Mouse (Mus musculus): ENCODE measurements at regions not wholly inside any gene's neighbourhood (a gene's known extent, or its start where the extent isn't known, plus 50 kb on each side); places are given as distances from the start of the nearest gene placed in this dataset.

DNA sequence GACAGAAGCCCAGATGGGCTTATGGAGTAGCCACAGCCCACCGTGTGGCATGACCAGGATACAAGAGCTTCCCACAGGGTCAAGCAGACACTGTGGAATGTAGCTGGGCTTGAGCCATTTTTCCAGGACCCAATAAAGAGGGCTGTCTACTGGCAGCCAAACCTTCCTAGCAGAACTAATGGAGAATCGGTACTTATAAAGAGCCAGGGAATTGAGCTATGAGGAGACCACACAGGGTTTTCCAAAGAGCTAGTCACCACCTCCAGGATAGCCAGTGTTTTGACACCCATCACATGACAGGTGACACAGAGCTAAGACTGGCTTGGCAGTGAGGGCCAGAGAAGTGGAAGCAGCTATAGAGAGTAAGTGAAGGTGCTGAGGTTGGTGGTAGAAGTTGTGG, 149.9 kb downstream of the Map2k4 start:
- DNase-seq (ENCODE audit: low spot score in 2 of 2) = no peak

GRCm38 (mm10) chr11:65637206-65637605, 150.9 kb downstream of the Map2k4 start:
- DNase-seq (ENCODE audit: low spot score in 2 of 2) = no peak

GRCm38 (mm10) chr11:65635307-65635706, 152.8 kb downstream of the Map2k4 start:
- no peak for DNase-seq (ENCODE audit: low spot score in 2 of 2)

GRCm38 (mm10) chr11:65631164-65631563, 156.9 kb downstream of the Map2k4 start:
- no peak for DNase-seq (ENCODE audit: low spot score in 2 of 2)

DNA sequence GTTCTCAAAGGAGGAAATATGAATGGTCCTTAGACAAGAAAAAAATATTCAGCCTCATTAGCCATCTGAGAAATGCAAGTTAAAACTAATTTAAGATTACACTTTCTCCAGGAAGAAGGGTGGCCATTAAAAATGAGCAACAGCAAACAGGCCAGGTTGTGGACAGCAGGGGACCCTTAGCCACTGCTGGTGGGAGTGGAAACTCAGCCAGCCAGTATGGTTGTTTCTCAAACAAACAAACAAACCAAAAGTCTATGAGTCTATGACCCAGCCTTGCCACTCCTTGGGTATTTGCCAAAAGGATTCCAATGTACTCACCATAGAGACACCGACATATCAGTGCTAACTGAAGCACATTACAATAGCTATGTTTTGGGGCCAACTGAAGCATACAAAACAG, 157.7 kb downstream of the Map2k4 start:
- no peak for DNase-seq (ENCODE audit: low spot score in 2 of 2)

DNA sequence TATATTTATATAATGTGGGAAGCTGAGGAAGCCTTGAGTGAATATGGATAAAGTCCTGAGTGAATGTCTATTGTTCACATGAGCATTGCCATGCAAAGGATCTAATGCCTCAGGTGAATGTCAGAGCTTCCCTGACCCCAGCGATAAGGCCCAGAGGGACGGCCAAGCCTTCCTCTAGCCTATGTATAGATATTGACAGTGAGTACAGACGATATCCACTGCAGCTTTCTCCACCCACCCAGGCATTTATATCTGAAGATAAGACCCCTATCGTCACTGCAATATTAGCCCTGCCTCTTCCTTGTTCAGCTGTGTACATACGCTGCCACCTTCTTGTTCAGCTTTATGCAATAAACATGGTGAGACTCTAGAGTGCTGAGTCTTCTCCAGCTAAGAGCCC, 158.8 kb downstream of the Map2k4 start:
- DNase-seq (ENCODE audit: low spot score in 2 of 2) = no peak

DNA sequence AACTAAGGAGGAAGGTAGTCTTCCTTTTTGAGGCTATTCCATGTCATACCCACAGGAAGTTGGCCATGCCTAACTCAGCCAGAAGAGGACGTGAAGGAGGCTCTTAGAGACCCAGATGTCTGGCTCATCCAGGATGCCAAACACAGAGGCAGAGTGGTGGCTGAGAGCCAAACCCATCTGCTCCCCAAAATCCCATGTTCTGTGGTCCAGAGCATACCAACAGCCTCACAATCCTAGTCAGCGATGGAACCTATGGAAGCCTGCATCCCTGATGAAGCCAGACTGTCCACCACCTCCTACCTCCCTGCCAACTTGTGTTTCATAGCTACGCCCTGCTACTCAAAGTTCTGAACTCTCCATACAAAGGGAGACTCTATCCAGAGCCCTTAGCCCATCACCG, 169.1 kb downstream of the Map2k4 start:
- no peak for DNase-seq (ENCODE audit: low spot score in 2 of 2)

GRCm38 (mm10) chr11:65610536-65610935, 177.6 kb downstream of the Map2k4 start:
- DNase-seq (ENCODE audit: low spot score in 2 of 2) = peak in 1 of 2 experiments; percentile 12

- DNase-seq (ENCODE audit: low spot score in 2 of 2) = no peak
Measured at GRCm38 (mm10) chr11:65609056-65609455, 179.0 kb downstream of the Map2k4 start.

DNA sequence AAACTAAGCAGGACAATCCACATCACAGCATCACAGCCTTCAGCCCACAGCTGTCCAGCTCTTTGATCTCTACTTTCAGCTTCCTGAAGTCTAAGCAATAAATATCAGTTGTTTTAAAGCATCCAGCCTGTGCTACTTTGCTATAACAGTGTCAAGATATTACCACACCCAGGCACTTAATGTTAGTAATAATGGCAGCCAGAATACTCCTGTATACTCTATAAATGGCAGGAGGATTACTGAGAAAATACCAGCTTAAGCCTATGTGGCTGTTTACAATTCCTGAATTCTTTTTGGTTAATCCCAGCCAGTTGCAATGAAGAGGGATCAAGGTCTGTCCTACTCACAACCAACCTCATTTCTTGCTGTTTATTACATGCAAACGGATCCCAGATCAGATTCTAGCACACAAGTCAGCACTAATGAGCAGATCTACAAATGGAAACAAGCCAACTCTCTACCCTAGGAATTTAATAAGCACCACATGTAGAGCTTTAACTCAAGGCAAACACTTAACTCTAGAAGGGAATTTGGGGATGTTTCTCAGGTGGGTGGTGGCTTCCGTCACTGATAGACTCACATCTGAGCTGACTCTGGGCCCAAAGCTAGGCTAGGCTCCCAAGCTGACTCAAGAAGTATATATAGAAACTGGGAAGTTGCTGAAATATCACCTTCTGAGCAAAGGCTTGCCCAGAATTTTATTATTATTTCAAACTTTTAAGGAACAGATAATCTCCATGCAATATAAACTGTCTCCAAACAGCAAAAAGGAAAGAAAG, 190.6 kb downstream of the Map2k4 start:
- DNase-seq (ENCODE audit: low spot score in 2 of 2) = no peak

DNA sequence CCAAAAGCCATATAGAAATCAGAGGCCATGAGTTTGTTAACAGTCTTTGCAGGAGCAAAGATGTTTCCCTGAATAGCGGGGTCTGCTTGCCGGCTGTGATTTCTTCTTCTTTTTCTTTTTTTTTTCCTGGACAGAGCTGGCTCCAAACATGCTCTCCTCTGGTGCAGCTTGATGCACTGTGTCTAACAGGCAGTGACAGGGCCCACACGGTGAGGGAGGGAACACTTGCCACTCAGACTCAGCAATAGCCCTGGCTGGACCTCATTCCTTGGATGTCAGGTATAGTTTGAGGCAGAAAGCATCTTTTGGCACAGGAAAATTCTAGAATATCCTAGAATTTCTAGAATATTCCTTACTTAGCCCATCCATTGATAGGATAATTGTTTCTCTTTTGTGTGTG, 199.6 kb downstream of the Map2k4 start:
- DNase-seq (ENCODE audit: low spot score in 2 of 2) = no peak

- no peak for DNase-seq (ENCODE audit: low spot score in 2 of 2)
Measured at GRCm38 (mm10) chr11:65567831-65568230, 220.3 kb downstream of the Map2k4 start.

DNA sequence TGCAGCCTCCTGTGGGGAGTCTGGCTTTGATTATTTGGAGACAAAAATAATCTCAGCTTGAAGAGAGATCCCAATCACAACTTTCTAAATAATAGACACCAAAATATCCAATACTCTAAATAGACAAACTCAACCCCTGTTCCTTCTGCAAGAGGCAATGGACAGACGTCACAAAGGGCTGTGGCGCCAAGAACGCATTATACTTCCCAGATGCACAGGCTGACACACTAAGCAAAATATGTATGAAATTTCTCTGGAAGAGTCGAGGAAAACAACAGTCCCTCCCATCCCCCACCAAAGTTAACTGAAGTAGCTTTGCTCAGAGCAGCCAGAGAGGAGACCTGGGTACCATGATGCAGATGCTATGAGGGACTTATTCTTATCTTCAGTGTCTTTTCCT, 229.9 kb downstream of the Map2k4 start:
- DNase-seq (ENCODE audit: low spot score in 2 of 2) = no peak

DNA sequence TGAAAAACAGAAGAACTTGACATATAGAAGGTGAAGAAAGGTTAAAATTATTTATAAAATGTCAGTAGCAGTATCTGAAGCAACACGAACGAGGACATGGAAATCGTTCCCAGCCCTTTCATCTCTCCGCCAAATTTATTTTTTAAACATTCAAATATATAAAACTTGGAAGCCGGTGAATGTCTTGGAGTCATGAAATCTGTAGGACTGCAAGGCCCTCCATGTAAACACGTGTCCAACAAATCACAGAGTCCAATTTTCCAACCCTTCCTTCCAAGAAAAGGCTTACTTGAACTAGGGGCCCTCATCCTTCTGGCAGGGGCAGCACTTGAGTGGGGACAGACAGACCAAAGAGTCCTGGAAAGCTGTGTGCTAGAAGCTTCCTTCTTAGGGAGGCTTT, 237.0 kb downstream of the Map2k4 start:
- DNase-seq (ENCODE audit: low spot score in 2 of 2) = no peak

DNA sequence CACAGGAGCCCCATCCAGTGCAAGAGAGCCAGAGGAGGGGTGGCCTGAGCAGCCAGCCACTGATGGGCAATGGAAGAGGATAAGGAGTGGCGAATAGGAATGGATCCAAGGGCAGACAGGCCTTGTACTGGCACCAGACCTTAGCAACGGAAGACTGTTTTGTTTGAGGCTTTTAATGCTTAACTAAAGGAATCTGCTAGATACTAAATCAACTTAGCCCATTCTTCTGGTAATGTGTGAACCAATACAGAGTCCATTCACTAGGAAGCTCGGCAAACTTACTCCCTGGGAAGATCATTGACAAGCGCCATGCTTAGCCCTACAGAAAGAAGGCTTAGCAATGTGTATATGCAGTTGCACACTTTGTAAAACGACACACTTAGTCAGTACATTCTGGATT, 243.8 kb downstream of the Map2k4 start:
- DNase-seq (ENCODE audit: low spot score in 2 of 2) = no peak

GRCm38 (mm10) chr11:65543581-65543980, 244.5 kb downstream of the Map2k4 start:
- DNase-seq (ENCODE audit: low spot score in 2 of 2) = no peak

- DNase-seq (ENCODE audit: low spot score in 2 of 2) = no peak
Measured at GRCm38 (mm10) chr11:65537046-65537630, 251.0 kb downstream of the Map2k4 start.

- DNase-seq (ENCODE audit: low spot score in 2 of 2) = no peak
Measured at GRCm38 (mm10) chr11:65535726-65536442, 252.2 kb downstream of the Map2k4 start.

- DNase-seq (ENCODE audit: low spot score in 2 of 2) = no peak
Measured at GRCm38 (mm10) chr11:65530744-65531143, 257.4 kb downstream of the Map2k4 start.

GRCm38 (mm10) chr11:65505106-65505865, 235.5 kb upstream of the Myocd start:
- no peak for DNase-seq (ENCODE audit: low spot score in 2 of 2)

GRCm38 (mm10) chr11:65497979-65498378, 228.2 kb upstream of the Myocd start:
- no peak for DNase-seq (ENCODE audit: low spot score in 2 of 2)

GRCm38 (mm10) chr11:65497415-65497814, 227.6 kb upstream of the Myocd start:
- DNase-seq (ENCODE audit: low spot score in 2 of 2) = no peak

All from right cerebral cortex, postnatal 36 days (tissue).